Mouse (Mus musculus): ENCODE data around the gene Atp5l. TPM values are rescaled to one million over a fixed set of nuclear protein-coding genes. Genes with fewer than 3 reads are reported as not detected.

Gene Atp5l
- total RNA-seq, 2 experiments from 2014 or later, result 668 to 937 TPM

GRCm38 (mm10) chr9:44921543-44921942, 1.0 kb upstream of the Atp5l start:
- TF ChIP-seq CTCF (IDR thresholded peaks at IDR 0.05), result peak; percentile 19; the same call in 1 of the 2 replicates
- Histone ChIP-seq H3K27ac (peak overlapping the region; percentile 99), H3K4me3 (peak overlapping the region; percentile 99)
- no peak for DNase-seq
- intact Hi-C loops (cut with DNase I), result loop anchor here (2.0 to 5.0 kb wide), 2 partner anchors 46 to 81 kb away; partner anchors contain the start of gene Ube4a

GRCm38 (mm10) chr9:44921123-44921468, 554 bp upstream of the Atp5l start:
- DNase-seq, result peak; percentile 59
- peak overlapping the region; percentile 99 for H3K4me3 ChIP-seq
- peak overlapping the region; percentile 99 for H3K27ac ChIP-seq
- intact Hi-C loops (cut with DNase I), result loop anchor here (2.0 to 5.0 kb wide), 2 partner anchors 46 to 80 kb away; partner anchors contain the start of gene Ube4a
- TF ChIP-seq CTCF (IDR thresholded peaks at IDR 0.05), result no peak

GRCm38 (mm10) chr9:44919606-44920005, 936 bp downstream of the Atp5l start:
- no peak for TF ChIP-seq CTCF (IDR thresholded peaks at IDR 0.05)
- intact Hi-C loops (cut with DNase I), result loop anchor here (2.0 to 5.0 kb wide), 3 partner anchors 37 to 79 kb away; partner anchors contain the start of genes Kmt2a and Ube4a
- Histone ChIP-seq H3K4me3 (peak overlapping the region; percentile 99), H3K27ac (peak overlapping the region; percentile 99)
- no peak for DNase-seq

GRCm38 (mm10) chr9:44916196-44916595, 4.3 kb downstream of the Atp5l start:
- Histone ChIP-seq H3K27ac (no peak overlapping the region), H3K4me3 (no peak overlapping the region)
- peak; percentile 51 for DNase-seq
- intact Hi-C loops (cut with DNase I), result loop anchor here (5.0 kb wide), 1 partner anchor 34 kb away; the partner anchor contains the start of gene Kmt2a
- TF ChIP-seq CTCF (IDR thresholded peaks at IDR 0.05), result peak; percentile 77

- H3K27ac ChIP-seq, result peak overlapping the region; percentile 49
- intact Hi-C loops (cut with DNase I), result loop anchor here (5.0 kb wide), 1 partner anchor 32 kb away; the partner anchor contains the start of gene Kmt2a
- no peak for DNase-seq
Observed at GRCm38 (mm10) chr9:44914706-44915105, 5.8 kb downstream of the Atp5l start.

GRCm38 (mm10) chr9:44911365-44911764, 9.2 kb downstream of the Atp5l start:
- DNase-seq, result no peak
- Histone ChIP-seq H3K4me3 (no peak overlapping the region), H3K27ac (peak overlapping the region; percentile 44)
- no peak for TF ChIP-seq CTCF (IDR thresholded peaks at IDR 0.05)
- intact Hi-C loops (cut with DNase I), result no loop called here

More at GRCm38 (mm10) chr9:44914706-44915105, 5.8 kb downstream of the Atp5l start:
- no peak overlapping the region; the same call in 1 of the 2 replicates for H3K4me3 ChIP-seq
- TF ChIP-seq CTCF (IDR thresholded peaks at IDR 0.05), result no peak

- intact Hi-C loops (cut with DNase I), result loop anchor here (5.0 kb wide), 1 partner anchor 63 kb away; no protein-coding TSS in a partner anchor
- peak; percentile 76 for DNase-seq
- Histone ChIP-seq H3K27ac (peak overlapping the region; percentile 87), H3K4me3 (peak overlapping the region; percentile 52)
- no peak for TF ChIP-seq CTCF (IDR thresholded peaks at IDR 0.05)
Observed at GRCm38 (mm10) chr9:44905620-44906019, 14.9 kb downstream of the Atp5l start.

GRCm38 (mm10) chr9:44904964-44905363, 15.6 kb downstream of the Atp5l start:
- TF ChIP-seq CTCF (IDR thresholded peaks at IDR 0.05), result no peak
- Histone ChIP-seq H3K27ac (peak overlapping the region; percentile 87), H3K4me3 (peak overlapping the region; percentile 52; the same call in 1 of the 2 replicates)
- intact Hi-C loops (cut with DNase I), result loop anchor here (5.0 kb wide), 1 partner anchor 63 kb away; no protein-coding TSS in a partner anchor
- DNase-seq, result peak; percentile 80

GRCm38 (mm10) chr9:44903856-44904255, 16.7 kb downstream of the Atp5l start:
- TF ChIP-seq CTCF (IDR thresholded peaks at IDR 0.05), result no peak
- intact Hi-C loops (cut with DNase I), result no loop called here
- peak overlapping the region; percentile 25; the same call in 1 of the 2 replicates for H3K27ac ChIP-seq
- DNase-seq, result no peak
- no peak overlapping the region for H3K4me3 ChIP-seq

- DNase-seq, result no peak
- TF ChIP-seq CTCF (IDR thresholded peaks at IDR 0.05), result peak; percentile 32; the same call in 1 of the 2 replicates
- intact Hi-C loops (cut with DNase I), result no loop called here
Observed at GRCm38 (mm10) chr9:44900402-44900801, 20.1 kb downstream of the Atp5l start.

GRCm38 (mm10) chr9:44899716-44900115, 20.8 kb downstream of the Atp5l start:
- intact Hi-C loops (cut with DNase I), result no loop called here
- DNase-seq, result no peak
- TF ChIP-seq CTCF (IDR thresholded peaks at IDR 0.05), result no peak
- Histone ChIP-seq H3K4me3 (no peak overlapping the region), H3K27ac (peak overlapping the region; percentile 76)

More at GRCm38 (mm10) chr9:44900402-44900801, 20.1 kb downstream of the Atp5l start:
- H3K27ac ChIP-seq, result peak overlapping the region; percentile 76
- no peak overlapping the region for H3K4me3 ChIP-seq

GRCm38 (mm10) chr9:44897024-44897423, 23.5 kb downstream of the Atp5l start:
- Histone ChIP-seq H3K4me3 (no peak overlapping the region), H3K27ac (no peak overlapping the region; the same call in 1 of the 2 replicates)
- no peak for DNase-seq
- TF ChIP-seq CTCF (IDR thresholded peaks at IDR 0.05), result no peak
- intact Hi-C loops (cut with DNase I), result no loop called here

GRCm38 (mm10) chr9:44892664-44893063, 27.9 kb downstream of the Atp5l start:
- intact Hi-C loops (cut with DNase I), result no loop called here
- Histone ChIP-seq H3K27ac (no peak overlapping the region), H3K4me3 (no peak overlapping the region)
- TF ChIP-seq CTCF (IDR thresholded peaks at IDR 0.05), result no peak
- DNase-seq, result no peak

- no peak for TF ChIP-seq CTCF (IDR thresholded peaks at IDR 0.05)
- no peak for DNase-seq
- intact Hi-C loops (cut with DNase I), result no loop called here
- no peak overlapping the region for H3K4me3 ChIP-seq
- H3K27ac ChIP-seq, result no peak overlapping the region
Observed at GRCm38 (mm10) chr9:44891210-44891609, 29.3 kb downstream of the Atp5l start.
